Mouse (Mus musculus) frontal cortex, adult 2 months (tissue): ENCODE data around the gene Ube2z. TPM values are rescaled to one million over a fixed set of nuclear protein-coding genes. Genes with fewer than 3 reads are reported as not detected.

Source experiments
- DNase-seq, 2 experiments: peaks; one replicate each; pipeline ENCODE4 v3.0.0; 2022; ENCODE audit warnings: low spot score in 1 of 2; ENCODE audit errors: extremely low spot score in 1 of 2
- polyA plus RNA-seq: library from polyadenylated mRNA; depleted of rRNA; stranded (reverse); fragments of >200 nt; gene quantifications from 2 replicates; pipeline ENCODE4 v1.2.3, GENCODE M21; 2012; rRNA removed

The Ube2z gene
- polyA plus RNA-seq, 1 experiment = 50.3 TPM

GRCm38 (mm10) chr11:96008827-96009226 is 56.4 kb downstream of the Ube2z start:
- DNase-seq = no peak

- DNase-seq = no peak
These were observed 57.5 kb downstream of the Ube2z start for GRCm38 (mm10) chr11:96007516-96008235.

- no peak for DNase-seq
These were observed 58.2 kb downstream of the Ube2z start for GRCm38 (mm10) chr11:96006852-96007515.

- DNase-seq = no peak
These were observed 58.8 kb downstream of the Ube2z start for GRCm38 (mm10) chr11:96006367-96006851.

- no peak for DNase-seq
These were observed 59.6 kb downstream of the Ube2z start, which contains the start of gene Igf2bp1 for GRCm38 (mm10) chr11:96005403-96006271. TSS of gene Igf2bp1 (minus strand) at chr11:96005940.

- DNase-seq = no peak
These were observed 60.3 kb downstream of the Ube2z start for GRCm38 (mm10) chr11:96004793-96005402.

- DNase-seq = no peak
These were observed 61.0 kb downstream of the Ube2z start for GRCm38 (mm10) chr11:96003969-96004792.

GRCm38 (mm10) chr11:96003100-96003900 is 61.9 kb downstream of the Ube2z start:
- DNase-seq = no peak

Other genes with a start within 250 kb of the Ube2z start
- 68.7 and 70.4 TPM in 2 replicates for gene Phospho1, start 240.9 kb downstream of the Ube2z start, polyA plus RNA-seq
- 7.2 and 9.4 TPM in 2 replicates for gene Gngt2, start 228.2 kb downstream of the Ube2z start, polyA plus RNA-seq
- 9.6 and 11.2 TPM in 2 replicates for gene Abi3, start 222.9 kb downstream of the Ube2z start, polyA plus RNA-seq
- not detected in 2 replicates for gene B4galnt2, start 150.5 kb downstream of the Ube2z start, polyA plus RNA-seq
- 0.18 and 0.71 TPM in 2 replicates for gene Igf2bp1, start 59.4 kb downstream of the Ube2z start, polyA plus RNA-seq
- gene Gip, start 40.8 kb downstream of the Ube2z start, polyA plus RNA-seq = not detected in 2 replicates
- gene Snf8, start 30.5 kb downstream of the Ube2z start, polyA plus RNA-seq = 84.2 and 87.0 TPM in 2 replicates
- 410 and 500 TPM in 2 replicates for gene Atp5g1, start 10.3 kb upstream of the Ube2z start, polyA plus RNA-seq
- not detected in 2 replicates for gene Calcoco2, start 46.6 kb upstream of the Ube2z start, polyA plus RNA-seq
- 0.06 and 0.61 TPM in 2 replicates for gene Ttll6, start 68.4 kb upstream of the Ube2z start, polyA plus RNA-seq
- gene Hoxb13, start 128.9 kb upstream of the Ube2z start, polyA plus RNA-seq = not detected in 2 replicates
- not detected in 2 replicates for gene Hoxb9, start 206.1 kb upstream of the Ube2z start, polyA plus RNA-seq
- gene Hoxb8, start 216.5 kb upstream of the Ube2z start, polyA plus RNA-seq = 0.06 TPM in 1 of 2 replicates, not detected in the other
- gene Hoxb7, start 221.2 kb upstream of the Ube2z start, polyA plus RNA-seq = not detected in 2 replicates
- gene Hoxb6, start 227.1 kb upstream of the Ube2z start, polyA plus RNA-seq = not detected in 2 replicates
- 0.11 TPM in 1 of 2 replicates, not detected in the other for gene Hoxb5, start 237.9 kb upstream of the Ube2z start, polyA plus RNA-seq